Mouse (Mus musculus) cerebellum, adult 2 months (tissue): ENCODE data around the gene Npy4r.

Source experiments
- CTCF ChIP-seq: fragments of 200-500 bp; IDR thresholded peaks from 2 replicates; pipeline ENCODE4 v1.5.1; 2011; ENCODE audit warnings: low read depth, mild to moderate bottlenecking, control low read depth, low read length, moderate library complexity, borderline replicate concordance; ENCODE audit not compliant: insufficient read depth
- POLR2A ChIP-seq: fragments of 200-500 bp; IDR thresholded peaks from 2 replicates; pipeline ENCODE4 v1.6.1; 2011; ENCODE audit warnings: low read length, control low read depth, borderline replicate concordance; ENCODE audit not compliant: insufficient read depth

DNA sequence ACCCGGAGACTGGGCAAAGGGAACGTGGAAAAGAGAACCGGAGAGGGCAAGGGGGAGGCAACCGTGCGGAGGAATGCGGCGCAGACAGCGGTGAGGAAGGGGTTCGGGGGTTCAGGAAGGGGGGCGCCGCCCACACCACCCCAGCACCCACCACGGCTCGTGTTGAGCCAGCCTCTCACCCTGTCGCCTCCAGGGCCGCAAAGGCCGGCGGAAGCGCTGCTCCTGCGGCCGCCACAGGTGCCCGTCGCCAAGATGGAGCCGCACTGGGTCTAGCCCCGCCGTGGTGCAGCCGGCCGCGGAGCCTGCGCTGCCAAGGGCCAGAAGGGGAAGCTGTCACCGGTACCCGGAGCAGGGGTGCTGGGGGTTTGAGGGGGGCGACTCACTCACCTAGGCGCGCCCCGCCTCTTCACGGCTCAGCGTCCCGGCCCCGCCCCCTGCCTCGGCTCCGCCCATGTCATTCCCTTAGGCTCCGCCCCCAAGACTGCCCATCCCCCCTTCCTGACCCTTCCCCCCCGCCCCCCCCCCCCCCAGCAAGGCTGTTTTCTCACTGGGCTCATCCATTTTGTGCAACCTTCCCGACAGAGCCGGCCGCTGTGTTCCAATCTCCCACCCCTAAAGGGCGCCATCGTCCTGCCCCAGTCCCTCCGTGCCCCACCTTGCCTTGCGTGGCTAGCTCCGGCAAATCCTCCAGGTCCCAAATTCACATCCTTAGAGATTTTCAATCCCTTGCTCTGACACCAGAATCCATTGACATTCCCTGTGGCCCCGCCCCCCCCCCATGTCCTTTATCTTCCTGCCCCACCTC lies 49.1 kb upstream of the Npy4r start, which contains the start of gene Gprin2:
- TF ChIP-seq POLR2A, result no peak
- TF ChIP-seq CTCF, result no peak
